ENCODE assay signal across 13 mouse cellular contexts in the genomic region with DNA sequence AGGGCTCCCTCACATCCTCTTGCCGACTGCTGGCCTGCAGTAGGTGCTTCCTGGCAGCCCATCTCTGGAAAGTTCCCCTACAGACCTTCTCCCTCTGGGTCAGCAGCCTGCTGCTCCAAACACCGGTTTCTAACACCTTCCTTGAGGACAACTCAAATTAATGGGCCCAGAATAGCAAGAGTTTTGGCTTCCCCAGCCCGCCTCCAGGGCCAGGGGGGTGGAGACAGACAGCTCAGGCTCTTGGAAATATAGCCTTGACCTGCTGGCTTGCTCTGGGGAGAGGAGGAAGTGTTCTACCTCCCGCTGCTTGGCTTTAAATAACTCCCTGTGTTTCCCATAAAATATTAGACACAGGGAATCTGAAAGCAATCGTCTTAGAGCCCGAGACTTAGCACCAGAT.
A peak's percentile ranks its signal among the peaks of the same experiment; 100 is the strongest.
DNase-seq lines count a peak whose midpoint lies in the region; ATAC-seq lines count a peak whose summit lies in the region.
"Had no signal": no experiment of that assay in that cellular context is flagged by ENCODE, and none has a peak within 500 bp of the region (broad histone marks: within the 10 kb centered on the region; RNA-seq: fewer than 3 reads in every experiment).

No protein-coding gene starts in this region.

- WGBS in embryonic facial prominence, embryonic 14.5 days = 29% methylated on average over 6 of the region's 6 CpGs

- no peak overlapping the region for H3K9ac ChIP-seq in embryonic facial prominence, embryonic 14.5 days (ENCODE audit: low read depth, low read length)
- H3K9ac ChIP-seq: liver, embryonic 14.5 days; neural tube, embryonic 13.5 days had no signal

- no peak for ATAC-seq in embryonic facial prominence, embryonic 14.5 days (ENCODE audit: low read depth)
- ATAC-seq in inflammation-experienced regulatory T-cells, adult 6 months = no peak

- H3K27me3 ChIP-seq in embryonic facial prominence, embryonic 14.5 days (replicated peaks; ENCODE audit: control insufficient read depth, insufficient read depth, low read length) = no peaks in the 10 kb centered on the region

- no peaks in the 10 kb centered on the region for H3K36me3 ChIP-seq in embryonic facial prominence, embryonic 14.5 days (ENCODE audit: control insufficient read depth, insufficient read depth, low read length)
- H3K36me3 ChIP-seq: midbrain, embryonic 10.5 days; neural tube, embryonic 13.5 days had no signal

- peak; percentile 73 for DNase-seq in adrenal gland, adult 2 months
- peak; percentile 32 for DNase-seq in adrenal gland, postnatal 10 days
- peak; percentile 55 for DNase-seq in embryonic facial prominence, embryonic 14.5 days (ENCODE audit: low spot score)
- peak; percentile 66 for DNase-seq in kidney, postnatal 14 days
- DNase-seq in right cerebral cortex, postnatal 25 days = no peak
- DNase-seq in lung, postnatal 36 days = no peak
- DNase-seq: heart, postnatal 4 days; right cerebral cortex, postnatal 4 days had no signal

- no peak overlapping the region for H3K4me2 ChIP-seq in embryonic facial prominence, embryonic 14.5 days (ENCODE audit: low read depth, low read length)
- H3K4me2 ChIP-seq: neural tube, embryonic 13.5 days had no signal

- peaks cover 34% of the 10 kb centered on the region for H3K4me1 ChIP-seq in embryonic facial prominence, embryonic 14.5 days (ENCODE audit: control insufficient read depth, insufficient read depth, low read length)

- H3K9me3 ChIP-seq in embryonic facial prominence, embryonic 14.5 days (ENCODE audit: control insufficient read depth, low read length) = no peaks in the 10 kb centered on the region
- H3K9me3 ChIP-seq: midbrain, embryonic 10.5 days; neural tube, embryonic 13.5 days had no signal

- no peak overlapping the region for H3K4me3 ChIP-seq in embryonic facial prominence, embryonic 14.5 days (ENCODE audit: low read depth, low read length)
- H3K4me3 ChIP-seq: erythroblast, embryonic 14.5 days; midbrain, embryonic 10.5 days; neural tube, embryonic 13.5 days had no signal

- H3K27ac ChIP-seq in embryonic facial prominence, embryonic 14.5 days (replicated peaks; ENCODE audit: low read depth, low read length) = no peak overlapping the region
- H3K27ac ChIP-seq: liver, embryonic 14.5 days; midbrain, embryonic 10.5 days; neural tube, embryonic 13.5 days had no signal

Comparison
In these comparisons a context has a peak if more than half of its experiments do, and no peak if none do; other contexts are left out.
1. DNase-seq: peak in adrenal gland, adult 2 months (single experiment), adrenal gland, postnatal 10 days (single experiment), embryonic facial prominence, embryonic 14.5 days (single experiment) and kidney, postnatal 14 days (single experiment); none in right cerebral cortex, postnatal 25 days (single experiment) and lung, postnatal 36 days (single experiment).